10 mouse cellular contexts compared by ENCODE assay signal in the genomic region with DNA sequence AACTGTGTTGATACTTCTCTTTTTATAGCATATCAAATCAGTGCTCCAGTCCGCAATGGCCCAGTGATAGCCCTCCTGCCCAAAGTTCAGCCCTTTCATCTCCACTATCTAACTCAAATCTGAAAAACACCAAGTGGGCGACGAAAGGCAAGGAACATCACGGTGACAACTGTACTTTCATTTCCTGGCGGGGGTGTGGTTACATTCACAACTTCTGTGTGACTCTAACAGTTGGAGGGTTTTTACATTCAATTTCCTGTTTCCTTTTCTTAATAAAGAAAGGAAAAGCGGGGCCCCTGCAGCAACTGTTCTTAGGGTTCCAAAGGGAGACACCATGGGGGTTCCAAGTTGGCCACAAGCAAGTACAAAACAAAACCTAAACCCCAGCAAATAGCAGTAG. TPM values are rescaled to one million over a fixed set of nuclear protein-coding genes. Genes with fewer than 3 reads are reported as not detected.
DNase-seq lines count a peak whose midpoint lies in the region; ATAC-seq lines count a peak whose summit lies in the region.
"Had no signal": no experiment of that assay in that cellular context is flagged by ENCODE, and none has a peak within 500 bp of the region (broad histone marks: within the 10 kb centered on the region; RNA-seq: fewer than 3 reads in every experiment).

No protein-coding gene starts in this region.

- 45% methylated on average over 6 of the region's 6 CpGs for WGBS in kidney, embryonic 16.5 days

- no peak overlapping the region for H3K4me3 ChIP-seq in kidney, embryonic 16.5 days (ENCODE audit: low read length)

- ATAC-seq in kidney, embryonic 16.5 days (ENCODE audit: low FRiP score, low TSS enrichment), result no peak
- ATAC-seq: Patski had no signal

- H3K4me1 ChIP-seq in kidney, embryonic 16.5 days (ENCODE audit: insufficient read depth, low read length), result peaks cover 11% of the 10 kb centered on the region

- H3K36me3 ChIP-seq in kidney, embryonic 16.5 days (ENCODE audit: insufficient read depth, low read length), result no peaks in the 10 kb centered on the region

- no peaks in the 10 kb centered on the region for H3K27me3 ChIP-seq in kidney, embryonic 16.5 days (ENCODE audit: insufficient read depth, low read length)
- H3K27me3 ChIP-seq: Patski had no signal

- H3K9me3 ChIP-seq in kidney, embryonic 16.5 days (ENCODE audit: low read length), result no peaks in the 10 kb centered on the region

- no peak overlapping the region for H3K9ac ChIP-seq in kidney, embryonic 16.5 days (replicated peaks; ENCODE audit: low read length)

- DNase-seq in kidney, adult 8-10 months, result no peak
- DNase-seq in induced T-regulatory cell, adult 2 months (ENCODE audit: low read depth), result peak; percentile 95
- peak; percentile 73 for DNase-seq in lung, postnatal 36 days
- DNase-seq in thymus, postnatal 10 days (ENCODE audit: low spot score in 2 of 2), result peak; percentile 31 to 60
- DNase-seq in MN1 (ENCODE audit: low spot score), result no peak
- DNase-seq in yolk sac, embryonic 10.5 days (ENCODE audit: low spot score), result no peak
- no peak for DNase-seq in ovary, postnatal 10 days (ENCODE audit: low spot score)
- DNase-seq: right cerebral cortex, postnatal 25 days had no signal

- H3K4me2 ChIP-seq in kidney, embryonic 16.5 days (replicated peaks; ENCODE audit: low read depth, low read length), result peak overlapping the region; percentile 16

- H3K27ac ChIP-seq in kidney, embryonic 16.5 days (ENCODE audit: low read length), result 0 out of 2 replicates have a peak overlapping the region, but pooled peaks have one; percentile 34

RNA-seq across cellular contexts. Expression of a gene that starts 29.0 kb away (rescaled TPM):
- 2.7 and 3.5 TPM in 2 replicates for polyA plus RNA-seq in kidney, embryonic 16.5 days (2015; fragmentation: Nextera tagmentation; extraction: Ambion mirVana)

Comparison
In these comparisons a context has a peak if more than half of its experiments do, and no peak if none do; other contexts are left out.
1. DNase-seq: peak in induced T-regulatory cell, adult 2 months (single experiment), lung, postnatal 36 days (single experiment) and thymus, postnatal 10 days (2 of 2); none in kidney, adult 8-10 months (0 of 2), MN1 (single experiment), yolk sac, embryonic 10.5 days (single experiment) and ovary, postnatal 10 days (single experiment).